Mouse (Mus musculus): ENCODE results near the gene Dab2ip.

Dab2ip gene

GRCm38 (mm10) chr2:35750533-35751141 lies 192.6 kb downstream of the Dab2ip start:
- no peak for DNase-seq (ENCODE audit: low read depth, low spot score)

- no peak for DNase-seq (ENCODE audit: low read depth, low spot score)
Measured at GRCm38 (mm10) chr2:35751781-35752505, 193.9 kb downstream of the Dab2ip start.

GRCm38 (mm10) chr2:35756467-35756866 lies 198.4 kb downstream of the Dab2ip start:
- no peak for DNase-seq (ENCODE audit: low read depth, low spot score)

GRCm38 (mm10) chr2:35760352-35760751 lies 202.3 kb downstream of the Dab2ip start:
- DNase-seq (ENCODE audit: low read depth, low spot score), result no peak

GRCm38 (mm10) chr2:35760867-35761266 lies 202.8 kb downstream of the Dab2ip start:
- no peak for DNase-seq (ENCODE audit: low read depth, low spot score)

GRCm38 (mm10) chr2:35761458-35761857 lies 203.4 kb downstream of the Dab2ip start:
- DNase-seq (ENCODE audit: low read depth, low spot score), result no peak

GRCm38 (mm10) chr2:35763818-35764217 lies 205.8 kb downstream of the Dab2ip start:
- DNase-seq (ENCODE audit: low read depth, low spot score), result no peak

GRCm38 (mm10) chr2:35764328-35764727 lies 206.3 kb downstream of the Dab2ip start:
- DNase-seq (ENCODE audit: low read depth, low spot score), result no peak

GRCm38 (mm10) chr2:35767834-35768537 lies 209.9 kb downstream of the Dab2ip start:
- peak; percentile 95 for DNase-seq (ENCODE audit: low read depth, low spot score)

GRCm38 (mm10) chr2:35768538-35769238 lies 210.6 kb downstream of the Dab2ip start:
- DNase-seq (ENCODE audit: low read depth, low spot score), result peak; percentile 91

- no peak for DNase-seq (ENCODE audit: low read depth, low spot score)
Measured at GRCm38 (mm10) chr2:35769398-35769797, 211.3 kb downstream of the Dab2ip start.

- DNase-seq (ENCODE audit: low read depth, low spot score), result no peak
Measured at GRCm38 (mm10) chr2:35770541-35770940, 212.5 kb downstream of the Dab2ip start.

- DNase-seq (ENCODE audit: low read depth, low spot score), result peak; percentile 74
Measured at GRCm38 (mm10) chr2:35775651-35776055, 217.6 kb downstream of the Dab2ip start.

- no peak for DNase-seq (ENCODE audit: low read depth, low spot score)
Measured at GRCm38 (mm10) chr2:35776935-35777334, 218.9 kb downstream of the Dab2ip start.

- no peak for DNase-seq (ENCODE audit: low read depth, low spot score)
Measured at GRCm38 (mm10) chr2:35779266-35779665, 221.2 kb downstream of the Dab2ip start.

Data from telencephalon, adult 2 months (tissue).